Mouse (Mus musculus): ENCODE data around the gene Smcr8.

- TF ChIP-seq CTCF (conservative IDR thresholded peaks at IDR 0.05; ENCODE audit: insufficient read depth, insufficient read length, low read depth, low read length) (no peak), POLR2A (IDR thresholded peaks at IDR 0.05; ENCODE audit: low read depth, low read length) (no peak)
These were observed 42.1 kb upstream of the Smcr8 start for GRCm38 (mm10) chr11:60735191-60735590.

All from kidney, adult 2 months (tissue).